Mouse (Mus musculus): ENCODE data around the gene Fbxl21.

Gene Fbxl21

GRCm38 (mm10) chr13:56586046-56586445 lies 63.8 kb downstream of the Fbxl21 start:
- no peak for DNase-seq
